Mouse (Mus musculus) olfactory bulb, adult 2 months (tissue): ENCODE measurements around the gene Riox1. TPM values are rescaled to one million over a fixed set of nuclear protein-coding genes. Genes with fewer than 3 reads are reported as not detected.

ENCODE experiments used
- H3K27ac ChIP-seq: fragments of 200-500 bp; 2 replicates; pipeline ENCODE4 v1.5.1; 2012; ENCODE audit warnings: low read depth, low read length; ENCODE audit not compliant: insufficient read depth
- H3K4me1 ChIP-seq: fragments of 200-500 bp; 2 replicates; pipeline ENCODE4 v1.6.1; 2012; ENCODE audit warnings: low read length; ENCODE audit not compliant: control insufficient read depth, insufficient read depth
- H3K4me3 ChIP-seq: fragments of 200-500 bp; 2 replicates; pipeline ENCODE4 v1.5.1; 2012; ENCODE audit warnings: mild to moderate bottlenecking, low read depth, low read length, moderate library complexity; ENCODE audit not compliant: insufficient read depth
- CTCF ChIP-seq: fragments of 200-500 bp; IDR thresholded peaks from 2 replicates; pipeline ENCODE4 v1.5.1; 2012; ENCODE audit warnings: low read depth, mild to moderate bottlenecking, low read length, moderate library complexity; ENCODE audit not compliant: insufficient read depth
- POLR2A ChIP-seq: fragments of 200-500 bp; IDR thresholded peaks from 2 replicates; pipeline ENCODE4 v1.6.1; 2012; ENCODE audit warnings: mild to moderate bottlenecking, low read depth, low read length, moderate library complexity; ENCODE audit not compliant: insufficient read depth
- WGBS: fragments of 180-500 bp; shearing (Covaris S2); methylation state at CpG from one replicate; pipeline ENCODE4 v1.1.7; 2018; 5-methylcytosine and 5-hydroxymethylcytosine counted together
- polyA plus RNA-seq: library from polyadenylated mRNA; stranded (reverse); fragments of >200 nt; gene quantifications from 2 replicates; pipeline ENCODE4 v1.2.4, GENCODE M21; 2012; ENCODE audit warnings: low replicate concordance; ENCODE audit not compliant: missing spikeins, insufficient read depth, insufficient read length

Gene Riox1
- not detected in 2 replicates for polyA plus RNA-seq

GRCm38 (mm10) chr12:83950493-83950839 is at the start of gene Riox1:
Gene Riox1, plus strand, starts transcription at chr12:83950608.
- Histone ChIP-seq H3K27ac (no peak within 1 kb of the TSS), H3K4me1 (peaks cover 18% of the 10 kb centered on the region), H3K4me3 (peak within 1 kb of the TSS; percentile 94)
- under 1% methylated on average over 37 of the region's 37 CpGs for WGBS
- TF ChIP-seq CTCF (no peak), POLR2A (peak; percentile 84)

- Histone ChIP-seq H3K4me1 (no peaks in the 10 kb centered on the region), H3K4me3 (no peak overlapping the region), H3K27ac (no peak overlapping the region)
- TF ChIP-seq POLR2A: no peak
- no peak for TF ChIP-seq CTCF
- WGBS: 90% methylated on average over 2 of the region's 2 CpGs
Observed at GRCm38 (mm10) chr12:83910451-83910850, 40.0 kb upstream of the Riox1 start.

- TF ChIP-seq CTCF: no peak
- TF ChIP-seq POLR2A: no peak
- Histone ChIP-seq H3K27ac (no peak overlapping the region), H3K4me1 (no peaks in the 10 kb centered on the region), H3K4me3 (no peak overlapping the region)
- 95% methylated on average over 4 of the region's 4 CpGs for WGBS
Observed at GRCm38 (mm10) chr12:83914202-83914740, 36.1 kb upstream of the Riox1 start.

GRCm38 (mm10) chr12:83914797-83915196 is 35.6 kb upstream of the Riox1 start:
- no peak overlapping the region for H3K27ac ChIP-seq
- no peaks in the 10 kb centered on the region for H3K4me1 ChIP-seq

GRCm38 (mm10) chr12:83916884-83917283 is 33.5 kb upstream of the Riox1 start:
- Histone ChIP-seq H3K4me1 (peaks cover 2% of the 10 kb centered on the region; the same call in 1 of the 2 replicates), H3K27ac (no peak overlapping the region), H3K4me3 (no peak overlapping the region)
- 77% methylated on average over 9 of the region's 9 CpGs for WGBS
- no peak for TF ChIP-seq CTCF
- no peak for TF ChIP-seq POLR2A

More at GRCm38 (mm10) chr12:83914797-83915196, 35.6 kb upstream of the Riox1 start:
- 89% methylated on average over 1 of the region's 1 CpGs for WGBS
- TF ChIP-seq POLR2A (no peak), CTCF (no peak)
- H3K4me3 ChIP-seq: no peak overlapping the region

- TF ChIP-seq POLR2A (no peak), CTCF (no peak)
- 2% methylated on average over 31 of the region's 31 CpGs for WGBS
- Histone ChIP-seq H3K4me1 (peaks cover 9% of the 10 kb centered on the region; the same call in 1 of the 2 replicates), H3K27ac (no peak overlapping the region), H3K4me3 (peak overlapping the region; percentile 98)
Observed at GRCm38 (mm10) chr12:83920721-83921441, 29.5 kb upstream of the Riox1 start.

- H3K27ac ChIP-seq: peak within 1 kb of the TSS; percentile 88
- peaks cover 9% of the 10 kb centered on the region; the same call in 1 of the 2 replicates for H3K4me1 ChIP-seq
- under 1% methylated on average over 63 of the region's 63 CpGs for WGBS
- peak within 1 kb of the TSS; percentile 98 for H3K4me3 ChIP-seq
- no peak for TF ChIP-seq CTCF
- peak; percentile 68 for TF ChIP-seq POLR2A
Observed at GRCm38 (mm10) chr12:83921535-83922381, 28.6 kb upstream of the Riox1 start, which contains the start of gene Numb. Gene Numb, minus strand, starts transcription at chr12:83921934.

GRCm38 (mm10) chr12:83922724-83923485 is 27.5 kb upstream of the Riox1 start:
- Histone ChIP-seq H3K4me3 (no peak overlapping the region), H3K27ac (peak overlapping the region; percentile 88), H3K4me1 (peaks cover 11% of the 10 kb centered on the region; the same call in 1 of the 2 replicates)
- no peak for TF ChIP-seq CTCF
- no peak for TF ChIP-seq POLR2A
- WGBS: 21% methylated on average over 8 of the region's 8 CpGs
